Mouse (Mus musculus) bone marrow macrophage, adult 2 months (primary cell): ENCODE measurements around the gene Os9.

Experiments
- CTCF ChIP-seq: IDR thresholded peaks from 2 replicates; pipeline ENCODE4 v1.5.1; 2012; ENCODE audit warnings: low read depth, mild to moderate bottlenecking, low read length, moderate library complexity
- POLR2A ChIP-seq: IDR thresholded peaks from 2 replicates; pipeline ENCODE4 v1.6.1; 2012; ENCODE audit warnings: mild to moderate bottlenecking, low read depth, low read length, borderline replicate concordance

DNA sequence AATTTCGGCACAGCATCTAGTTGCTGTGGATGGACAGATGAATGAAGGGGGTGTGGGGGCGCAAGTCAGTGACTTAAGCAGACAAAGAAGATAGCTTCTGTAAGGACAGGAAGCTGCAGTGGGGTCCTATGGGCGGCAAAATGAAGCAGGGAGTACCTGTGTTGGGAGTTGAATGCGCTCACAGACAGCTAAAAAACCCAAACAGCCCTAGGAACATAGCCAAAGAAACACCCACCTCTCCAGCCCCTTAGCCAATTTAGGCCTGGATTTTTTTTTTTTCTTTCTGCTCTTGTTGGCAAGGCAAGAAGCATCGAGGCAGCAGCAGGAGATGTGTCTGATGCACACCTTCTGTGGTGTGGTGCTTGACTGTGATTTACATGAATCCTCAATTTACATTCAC, 59.8 kb downstream of the Os9 start:
- TF ChIP-seq POLR2A (no peak), CTCF (no peak)
